Mouse (Mus musculus): ENCODE results near the gene Grhl3. TPM values are rescaled to one million over a fixed set of nuclear protein-coding genes. Genes with fewer than 3 reads are reported as not detected.

Grhl3 gene
- polyA plus RNA-seq, 1 experiment from 2014 or later = 3.7 TPM

GRCm38 (mm10) chr4:135570152-135571036 is 3.0 kb downstream of the Grhl3 start:
- 11% methylated on average over 32 of the region's 32 CpGs for WGBS
- peak overlapping the region; percentile 44; the same call in 1 of the 2 replicates for H3K9ac ChIP-seq

GRCm38 (mm10) chr4:135569201-135569600 is 4.2 kb downstream of the Grhl3 start:
- Histone ChIP-seq H3K27ac (no peak overlapping the region), H3K4me3 (no peak overlapping the region), H3K9me3 (replicated peaks) (no peaks in the 10 kb centered on the region), H3K27me3 (peaks cover 65% of the 10 kb centered on the region), H3K9ac (no peak overlapping the region), H3K36me3 (no peaks in the 10 kb centered on the region), H3K4me1 (peaks cover 56% of the 10 kb centered on the region), H3K4me2 (replicated peaks) (peak overlapping the region; percentile 46; the same call in 1 of the 2 replicates)
- ATAC-seq (ENCODE audit: low FRiP score) = no peak
- WGBS = 9% methylated on average over 11 of the region's 11 CpGs

More at GRCm38 (mm10) chr4:135570152-135571036, 3.0 kb downstream of the Grhl3 start:
- Histone ChIP-seq H3K27ac (no peak overlapping the region), H3K4me2 (replicated peaks) (peak overlapping the region; percentile 46), H3K36me3 (no peaks in the 10 kb centered on the region), H3K4me1 (peaks cover 53% of the 10 kb centered on the region), H3K27me3 (peaks cover 76% of the 10 kb centered on the region), H3K4me3 (peak overlapping the region; percentile 26), H3K9me3 (replicated peaks) (no peaks in the 10 kb centered on the region)
- peak; percentile 18; the same call in 1 of the 2 replicates for ATAC-seq (ENCODE audit: low FRiP score)

- Histone ChIP-seq H3K27ac (no peak overlapping the region), H3K4me1 (peaks cover 44% of the 10 kb centered on the region), H3K4me2 (replicated peaks) (no peak overlapping the region), H3K36me3 (no peaks in the 10 kb centered on the region), H3K27me3 (peaks cover 52% of the 10 kb centered on the region), H3K9me3 (replicated peaks) (no peaks in the 10 kb centered on the region), H3K9ac (no peak overlapping the region), H3K4me3 (no peak overlapping the region)
- ATAC-seq (ENCODE audit: low FRiP score) = no peak
- 49% methylated on average over 8 of the region's 8 CpGs for WGBS
Observed at GRCm38 (mm10) chr4:135567484-135567883, 5.9 kb downstream of the Grhl3 start.

GRCm38 (mm10) chr4:135567042-135567441 is 6.4 kb downstream of the Grhl3 start:
- Histone ChIP-seq H3K27ac (no peak overlapping the region), H3K9ac (no peak overlapping the region), H3K4me3 (no peak overlapping the region), H3K27me3 (peaks cover 47% of the 10 kb centered on the region), H3K36me3 (no peaks in the 10 kb centered on the region), H3K4me1 (peaks cover 44% of the 10 kb centered on the region), H3K9me3 (replicated peaks) (no peaks in the 10 kb centered on the region), H3K4me2 (replicated peaks) (no peak overlapping the region)
- WGBS = 42% methylated on average over 11 of the region's 11 CpGs
- no peak for ATAC-seq (ENCODE audit: low FRiP score)

- Histone ChIP-seq H3K9ac (no peak overlapping the region), H3K4me3 (no peak overlapping the region), H3K4me2 (replicated peaks) (no peak overlapping the region), H3K27me3 (peaks cover 31% of the 10 kb centered on the region), H3K9me3 (replicated peaks) (no peaks in the 10 kb centered on the region), H3K27ac (no peak overlapping the region), H3K36me3 (no peaks in the 10 kb centered on the region), H3K4me1 (peaks cover 39% of the 10 kb centered on the region)
- no peak for ATAC-seq (ENCODE audit: low FRiP score)
- WGBS = 69% methylated on average over 9 of the region's 9 CpGs
Observed at GRCm38 (mm10) chr4:135565400-135565799, 8.0 kb downstream of the Grhl3 start.

- peaks cover 24% of the 10 kb centered on the region for H3K4me1 ChIP-seq
- no peak overlapping the region for H3K4me2 ChIP-seq (replicated peaks)
- WGBS = 62% methylated on average over 2 of the region's 2 CpGs
- H3K36me3 ChIP-seq = no peaks in the 10 kb centered on the region
- H3K27me3 ChIP-seq = peaks cover 17% of the 10 kb centered on the region
- H3K27ac ChIP-seq = no peak overlapping the region
- H3K4me3 ChIP-seq = no peak overlapping the region
- no peak for ATAC-seq (ENCODE audit: low FRiP score)
- H3K9me3 ChIP-seq (replicated peaks) = no peaks in the 10 kb centered on the region
- no peak overlapping the region for H3K9ac ChIP-seq
Observed at GRCm38 (mm10) chr4:135563794-135564193, 9.6 kb downstream of the Grhl3 start.

GRCm38 (mm10) chr4:135549323-135549722 is 24.1 kb downstream of the Grhl3 start:
- WGBS = 76% methylated on average over 6 of the region's 6 CpGs
- Histone ChIP-seq H3K4me1 (peaks cover 67% of the 10 kb centered on the region), H3K36me3 (no peaks in the 10 kb centered on the region), H3K9me3 (replicated peaks) (no peaks in the 10 kb centered on the region), H3K4me3 (no peak overlapping the region), H3K9ac (no peak overlapping the region), H3K4me2 (replicated peaks) (no peak overlapping the region), H3K27me3 (peaks cover 5% of the 10 kb centered on the region), H3K27ac (no peak overlapping the region)
- ATAC-seq (ENCODE audit: low FRiP score) = no peak

- Histone ChIP-seq H3K9me3 (replicated peaks) (no peaks in the 10 kb centered on the region), H3K27ac (no peak overlapping the region), H3K4me1 (peaks cover 65% of the 10 kb centered on the region), H3K27me3 (peaks cover 5% of the 10 kb centered on the region), H3K36me3 (no peaks in the 10 kb centered on the region), H3K4me3 (no peak overlapping the region), H3K4me2 (replicated peaks) (no peak overlapping the region), H3K9ac (no peak overlapping the region)
- WGBS = 32% methylated on average over 9 of the region's 9 CpGs
- ATAC-seq (ENCODE audit: low FRiP score) = no peak
Observed at GRCm38 (mm10) chr4:135548521-135549077, 24.8 kb downstream of the Grhl3 start.

- Histone ChIP-seq H3K4me1 (peaks cover 60% of the 10 kb centered on the region), H3K4me2 (replicated peaks) (no peak overlapping the region), H3K36me3 (no peaks in the 10 kb centered on the region), H3K4me3 (no peak overlapping the region), H3K9me3 (replicated peaks) (no peaks in the 10 kb centered on the region), H3K27me3 (peaks cover 5% of the 10 kb centered on the region), H3K9ac (no peak overlapping the region), H3K27ac (no peak overlapping the region)
- no peak for ATAC-seq (ENCODE audit: low FRiP score)
- WGBS = 20% methylated on average over 7 of the region's 7 CpGs
Observed at GRCm38 (mm10) chr4:135548108-135548507, 25.3 kb downstream of the Grhl3 start.

- peaks cover 55% of the 10 kb centered on the region for H3K4me1 ChIP-seq
- WGBS = 69% methylated on average over 14 of the region's 14 CpGs
- H3K36me3 ChIP-seq = no peaks in the 10 kb centered on the region
- no peak for ATAC-seq (ENCODE audit: low FRiP score)
- peaks cover 5% of the 10 kb centered on the region for H3K27me3 ChIP-seq
- no peak overlapping the region for H3K4me3 ChIP-seq
- H3K4me2 ChIP-seq (replicated peaks) = no peak overlapping the region
- no peak overlapping the region for H3K9ac ChIP-seq
- no peaks in the 10 kb centered on the region for H3K9me3 ChIP-seq (replicated peaks)
- no peak overlapping the region for H3K27ac ChIP-seq
Observed at GRCm38 (mm10) chr4:135547551-135547950, 25.9 kb downstream of the Grhl3 start.

- Histone ChIP-seq H3K4me2 (replicated peaks) (no peak overlapping the region), H3K4me1 (peaks cover 48% of the 10 kb centered on the region), H3K27ac (no peak overlapping the region), H3K9me3 (replicated peaks) (no peaks in the 10 kb centered on the region), H3K4me3 (no peak overlapping the region), H3K36me3 (no peaks in the 10 kb centered on the region), H3K27me3 (peaks cover 5% of the 10 kb centered on the region), H3K9ac (no peak overlapping the region)
- no peak for ATAC-seq (ENCODE audit: low FRiP score)
- WGBS = 83% methylated on average over 4 of the region's 4 CpGs
Observed at GRCm38 (mm10) chr4:135546793-135547192, 26.6 kb downstream of the Grhl3 start.

GRCm38 (mm10) chr4:135546008-135546407 is 27.4 kb downstream of the Grhl3 start:
- Histone ChIP-seq H3K27me3 (peaks cover 5% of the 10 kb centered on the region), H3K4me2 (replicated peaks) (no peak overlapping the region), H3K9ac (no peak overlapping the region), H3K27ac (no peak overlapping the region), H3K36me3 (no peaks in the 10 kb centered on the region), H3K4me3 (no peak overlapping the region), H3K9me3 (replicated peaks) (no peaks in the 10 kb centered on the region), H3K4me1 (peaks cover 44% of the 10 kb centered on the region)
- ATAC-seq (ENCODE audit: low FRiP score) = no peak
- WGBS = 89% methylated on average over 7 of the region's 7 CpGs

All from hindbrain, embryonic 12.5 days (tissue).